Mouse (Mus musculus): Measurements from ENCODE around the gene Sgpl1.

GRCm38 (mm10) chr10:61162366-61162765, 14.9 kb upstream of the Sgpl1 start:
- no peak for TF ChIP-seq CTCF (IDR thresholded peaks at IDR 0.05; ENCODE audit: control insufficient read depth, insufficient read depth, insufficient replicate concordance, low read depth, low read length)
- TF ChIP-seq POLR2A (IDR thresholded peaks at IDR 0.05; ENCODE audit: control insufficient read depth, low read depth, low read length): no peak

Measured in testis, adult 2 months (tissue).